Mouse (Mus musculus) forebrain, embryonic 13.5 days (tissue): ENCODE measurements around the gene Gm49378. TPM values are rescaled to one million over a fixed set of nuclear protein-coding genes. Genes with fewer than 3 reads are reported as not detected.

Experiments
- ATAC-seq: fragments of 200-750 bp; cut with Nextera tagmentation; 2 replicates; pipeline ENCODE4 v1.8.0; 2017
- H3K27ac ChIP-seq: fragments of 300-500 bp; sonication (generic); 2 replicates; pipeline ENCODE4 v1.5.1; 2015; ENCODE audit warnings: inconsistent platforms, mild to moderate bottlenecking, moderate library complexity
- H3K27me3 ChIP-seq: fragments of 300-500 bp; sonication (generic); 2 replicates; pipeline ENCODE4 v1.6.1; 2015; ENCODE audit warnings: mild to moderate bottlenecking, inconsistent platforms
- H3K36me3 ChIP-seq: fragments of 300-500 bp; sonication (generic); 2 replicates; pipeline ENCODE4 v1.6.1; 2015; ENCODE audit warnings: mild to moderate bottlenecking, inconsistent platforms; ENCODE audit not compliant: poor library complexity, severe bottlenecking
- H3K4me1 ChIP-seq: fragments of 300-500 bp; sonication (generic); 2 replicates; pipeline ENCODE4 v1.6.1; 2015; ENCODE audit warnings: inconsistent platforms
- H3K4me2 ChIP-seq: fragments of 300-500 bp; sonication (generic); 2 replicates; pipeline ENCODE4 v1.6.1; 2015; ENCODE audit warnings: inconsistent platforms, mild to moderate bottlenecking, moderate library complexity
- H3K4me3 ChIP-seq: fragments of 300-500 bp; sonication (generic); 2 replicates; pipeline ENCODE4 v1.5.1; 2015; ENCODE audit warnings: mild to moderate bottlenecking, inconsistent platforms
- H3K9ac ChIP-seq: fragments of 300-500 bp; sonication (generic); 2 replicates; pipeline ENCODE4 v1.6.1; 2015; ENCODE audit warnings: mild to moderate bottlenecking, inconsistent platforms
- H3K9me3 ChIP-seq: fragments of 300-500 bp; sonication (generic); replicated peaks from 2 replicates; pipeline ENCODE4 v1.6.1; 2016; ENCODE audit warnings: inconsistent platforms
- WGBS: fragments of 180-500 bp; shearing (Covaris S2); methylation state at CpG from one replicate; pipeline ENCODE4 v1.1.7; 2015; 5-methylcytosine and 5-hydroxymethylcytosine counted together
- polyA plus RNA-seq: library from polyadenylated mRNA; unstranded; fragments of >200 nt; fragmentation: Nextera tagmentation; extraction: Ambion mirVana; gene quantifications from 2 replicates; pipeline ENCODE4 v1.2.1, GENCODE M21; 2015

Gm49378 gene
- 1.1 and 1.5 TPM in 2 replicates for polyA plus RNA-seq

GRCm38 (mm10) chr14:55637795-55638194 lies at the start of gene Gm49378:
Gene Gm49378, minus strand, starts transcription at chr14:55637895.
- Histone ChIP-seq H3K27ac (no peak within 1 kb of the TSS), H3K9ac (0 out of 2 replicates have a peak within 1 kb of the TSS, but pooled peaks have one; percentile 0), H3K27me3 (no peaks in the 10 kb centered on the region), H3K4me1 (peaks cover 25% of the 10 kb centered on the region), H3K4me3 (no peak within 1 kb of the TSS), H3K9me3 (no peaks in the 10 kb centered on the region), H3K36me3 (peaks cover 69% of the 10 kb centered on the region), H3K4me2 (no peak within 1 kb of the TSS)
- ATAC-seq, result no peak
- WGBS, result 96% methylated on average over 9 of the region's 9 CpGs

GRCm38 (mm10) chr14:55682118-55682493 lies 44.4 kb upstream of the Gm49378 start:
- 17% methylated on average over 3 of the region's 3 CpGs for WGBS
- H3K9me3 ChIP-seq, result no peaks in the 10 kb centered on the region
- peak overlapping the region; percentile 80; the same call in 1 of the 2 replicates for H3K27ac ChIP-seq
- H3K4me3 ChIP-seq, result peak overlapping the region; percentile 66
- H3K4me1 ChIP-seq, result peaks cover 13% of the 10 kb centered on the region
- ATAC-seq, result no peak
- H3K27me3 ChIP-seq, result peaks cover 5% of the 10 kb centered on the region; the same call in 1 of the 2 replicates
- H3K36me3 ChIP-seq, result peaks cover 34% of the 10 kb centered on the region
- H3K9ac ChIP-seq, result peak overlapping the region; percentile 80
- peak overlapping the region; percentile 89 for H3K4me2 ChIP-seq

- H3K9ac ChIP-seq, result peak within 1 kb of the TSS; percentile 80
- H3K27ac ChIP-seq, result peak within 1 kb of the TSS; percentile 80
- no peaks in the 10 kb centered on the region for H3K9me3 ChIP-seq
- peak; percentile 98 for ATAC-seq
- WGBS, result under 1% methylated on average over 66 of the region's 66 CpGs
- peak within 1 kb of the TSS; percentile 66 for H3K4me3 ChIP-seq
- H3K4me1 ChIP-seq, result peaks cover 13% of the 10 kb centered on the region
- peaks cover 40% of the 10 kb centered on the region for H3K36me3 ChIP-seq
- H3K27me3 ChIP-seq, result peaks cover 5% of the 10 kb centered on the region; the same call in 1 of the 2 replicates
- peak within 1 kb of the TSS; percentile 89 for H3K4me2 ChIP-seq
Observed at GRCm38 (mm10) chr14:55681160-55682117, 43.7 kb upstream of the Gm49378 start, which contains the start of gene Tinf2. Gene Tinf2, minus strand, starts transcription at chr14:55681820.

- WGBS, result 86% methylated on average over 4 of the region's 4 CpGs
- Histone ChIP-seq H3K27me3 (no peaks in the 10 kb centered on the region), H3K4me1 (peaks cover 17% of the 10 kb centered on the region), H3K36me3 (peaks cover 53% of the 10 kb centered on the region), H3K27ac (no peak overlapping the region), H3K9me3 (no peaks in the 10 kb centered on the region), H3K9ac (no peak overlapping the region), H3K4me2 (no peak overlapping the region), H3K4me3 (no peak overlapping the region)
- no peak for ATAC-seq
Observed at GRCm38 (mm10) chr14:55677615-55678014, 39.9 kb upstream of the Gm49378 start.

- no peak for ATAC-seq
- 83% methylated on average over 7 of the region's 7 CpGs for WGBS
- peaks cover 22% of the 10 kb centered on the region for H3K4me1 ChIP-seq
- peak overlapping the region; percentile 89 for H3K9ac ChIP-seq
- H3K36me3 ChIP-seq, result peaks cover 32% of the 10 kb centered on the region
- no peaks in the 10 kb centered on the region for H3K27me3 ChIP-seq
- peak overlapping the region; percentile 77 for H3K4me3 ChIP-seq
- H3K27ac ChIP-seq, result no peak overlapping the region
- H3K4me2 ChIP-seq, result peak overlapping the region; percentile 96
- H3K9me3 ChIP-seq, result no peaks in the 10 kb centered on the region
Observed at GRCm38 (mm10) chr14:55672741-55673060, 35.0 kb upstream of the Gm49378 start.

- Histone ChIP-seq H3K36me3 (peaks cover 26% of the 10 kb centered on the region), H3K4me1 (peaks cover 22% of the 10 kb centered on the region), H3K4me3 (peak within 1 kb of the TSS; percentile 77), H3K9ac (peak within 1 kb of the TSS; percentile 89), H3K27ac (peak within 1 kb of the TSS; percentile 75), H3K27me3 (no peaks in the 10 kb centered on the region), H3K4me2 (peak within 1 kb of the TSS; percentile 96), H3K9me3 (no peaks in the 10 kb centered on the region)
- WGBS, result under 1% methylated on average over 38 of the region's 38 CpGs
- ATAC-seq, result peak; percentile 99
Observed at GRCm38 (mm10) chr14:55671833-55672740, 34.4 kb upstream of the Gm49378 start, which contains the start of the genes Gmpr2 and Nedd8. Gene Gmpr2, plus strand, starts transcription at chr14:55671941. Gene Nedd8, minus strand, starts transcription at chr14:55672124.

GRCm38 (mm10) chr14:55671486-55671832 lies 33.8 kb upstream of the Gm49378 start:
- Histone ChIP-seq H3K4me2 (peak overlapping the region; percentile 96), H3K27ac (peak overlapping the region; percentile 75), H3K4me1 (peaks cover 22% of the 10 kb centered on the region), H3K27me3 (no peaks in the 10 kb centered on the region), H3K4me3 (peak overlapping the region; percentile 77), H3K9ac (peak overlapping the region; percentile 89), H3K36me3 (peaks cover 25% of the 10 kb centered on the region), H3K9me3 (no peaks in the 10 kb centered on the region)
- 0% methylated on average over 12 of the region's 12 CpGs for WGBS
- peak; percentile 71 for ATAC-seq

- Histone ChIP-seq H3K27me3 (no peaks in the 10 kb centered on the region), H3K4me3 (peak overlapping the region; percentile 68), H3K36me3 (peaks cover 37% of the 10 kb centered on the region), H3K27ac (0 out of 2 replicates have a peak overlapping the region, but pooled peaks have one; percentile 67), H3K9ac (peak overlapping the region; percentile 84; the same call in 1 of the 2 replicates), H3K9me3 (no peaks in the 10 kb centered on the region), H3K4me2 (peak overlapping the region; percentile 66), H3K4me1 (peaks cover 14% of the 10 kb centered on the region)
- ATAC-seq, result peak; percentile 26
- 35% methylated on average over 2 of the region's 2 CpGs for WGBS
Observed at GRCm38 (mm10) chr14:55660636-55661035, 22.9 kb upstream of the Gm49378 start.

GRCm38 (mm10) chr14:55659960-55660573 lies 22.4 kb upstream of the Gm49378 start, which contains the start of gene Mdp1:
Gene Mdp1, minus strand, starts transcription at chr14:55660508.
- H3K4me3 ChIP-seq, result peak within 1 kb of the TSS; percentile 68
- peak within 1 kb of the TSS; percentile 66 for H3K4me2 ChIP-seq
- H3K4me1 ChIP-seq, result peaks cover 14% of the 10 kb centered on the region
- peak within 1 kb of the TSS; percentile 67 for H3K27ac ChIP-seq
- no peaks in the 10 kb centered on the region for H3K27me3 ChIP-seq
- under 1% methylated on average over 39 of the region's 39 CpGs for WGBS
- H3K9me3 ChIP-seq, result no peaks in the 10 kb centered on the region
- peak; percentile 95 for ATAC-seq
- peak within 1 kb of the TSS; percentile 84 for H3K9ac ChIP-seq
- H3K36me3 ChIP-seq, result peaks cover 36% of the 10 kb centered on the region

GRCm38 (mm10) chr14:55658011-55658410 lies 20.3 kb upstream of the Gm49378 start:
- Histone ChIP-seq H3K27me3 (no peaks in the 10 kb centered on the region), H3K4me2 (no peak overlapping the region), H3K27ac (no peak overlapping the region), H3K9me3 (no peaks in the 10 kb centered on the region), H3K36me3 (peaks cover 27% of the 10 kb centered on the region), H3K4me1 (peaks cover 14% of the 10 kb centered on the region), H3K4me3 (no peak overlapping the region), H3K9ac (no peak overlapping the region)
- no peak for ATAC-seq
- WGBS, result 88% methylated on average over 5 of the region's 5 CpGs

- peaks cover 21% of the 10 kb centered on the region for H3K36me3 ChIP-seq
- H3K4me1 ChIP-seq, result peaks cover 14% of the 10 kb centered on the region
- no peak overlapping the region for H3K4me2 ChIP-seq
- no peak overlapping the region for H3K4me3 ChIP-seq
- no peaks in the 10 kb centered on the region for H3K9me3 ChIP-seq
- 87% methylated on average over 3 of the region's 3 CpGs for WGBS
- no peak overlapping the region for H3K9ac ChIP-seq
- H3K27me3 ChIP-seq, result no peaks in the 10 kb centered on the region
- no peak for ATAC-seq
- H3K27ac ChIP-seq, result no peak overlapping the region
Observed at GRCm38 (mm10) chr14:55656935-55657334, 19.2 kb upstream of the Gm49378 start.
